Mouse (Mus musculus) cerebellum, postnatal 14 days (tissue): ENCODE results near the gene Kif21a.

Experiments used
- DNase-seq, 2 experiments: peaks; one replicate each; pipeline ENCODE4 v3.0.0; 2021; ENCODE audit warnings: mixed read lengths in 2 of 2

Gene Kif21a

GRCm38 (mm10) chr15:90935579-90935978, 114.2 kb downstream of the Kif21a start:
- DNase-seq: peak; percentile 11 to 13

- no peak for DNase-seq
Measured at GRCm38 (mm10) chr15:90931451-90931850, 118.3 kb downstream of the Kif21a start.

DNA sequence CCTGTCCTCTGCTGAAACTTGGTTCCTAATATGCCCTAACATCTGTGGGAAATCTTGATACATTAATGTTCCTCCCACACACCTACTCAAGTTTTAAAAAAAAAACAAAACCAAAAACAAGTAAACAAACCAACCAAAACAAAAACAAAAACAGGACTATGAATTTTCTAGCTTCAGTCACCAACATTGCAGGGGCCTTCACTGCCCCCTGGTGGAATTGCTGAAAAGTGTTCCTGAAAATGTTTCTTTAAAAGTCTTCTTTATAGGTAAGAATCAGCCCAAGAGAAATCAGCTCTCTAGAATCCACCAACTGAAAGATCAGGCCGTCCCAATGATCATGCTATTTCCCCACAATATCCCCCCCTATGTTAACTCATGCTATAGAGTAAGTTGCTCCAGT, 120.7 kb downstream of the Kif21a start:
- DNase-seq: peak; percentile 40 to 47

GRCm38 (mm10) chr15:90896480-90896879, 153.3 kb downstream of the Kif21a start:
- no peak for DNase-seq

DNA sequence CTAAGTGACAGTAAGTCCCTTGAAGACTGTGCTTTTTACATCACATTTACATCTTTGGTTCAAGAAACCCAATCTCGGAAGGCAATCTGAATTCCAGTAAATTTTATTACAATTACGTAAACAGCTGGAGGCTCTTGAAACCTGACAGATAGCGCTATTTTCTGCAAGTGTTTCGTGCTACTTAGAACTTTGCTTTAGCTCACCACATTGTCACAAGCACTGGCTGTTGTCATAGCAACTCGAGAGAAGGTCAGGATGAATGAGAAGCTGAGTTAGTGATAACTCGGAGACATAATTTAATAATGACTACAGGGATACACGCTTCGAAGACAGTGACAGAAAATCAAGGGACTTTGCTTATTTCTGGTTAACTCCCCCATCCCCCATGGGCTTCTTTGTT, 162.3 kb downstream of the Kif21a start:
- DNase-seq: no peak
